Mouse (Mus musculus): ENCODE data around the gene Troap. TPM values are rescaled to one million over a fixed set of nuclear protein-coding genes. Genes with fewer than 3 reads are reported as not detected.

Troap gene
- polyA plus RNA-seq, 1 experiment = 18.6 TPM

DNA sequence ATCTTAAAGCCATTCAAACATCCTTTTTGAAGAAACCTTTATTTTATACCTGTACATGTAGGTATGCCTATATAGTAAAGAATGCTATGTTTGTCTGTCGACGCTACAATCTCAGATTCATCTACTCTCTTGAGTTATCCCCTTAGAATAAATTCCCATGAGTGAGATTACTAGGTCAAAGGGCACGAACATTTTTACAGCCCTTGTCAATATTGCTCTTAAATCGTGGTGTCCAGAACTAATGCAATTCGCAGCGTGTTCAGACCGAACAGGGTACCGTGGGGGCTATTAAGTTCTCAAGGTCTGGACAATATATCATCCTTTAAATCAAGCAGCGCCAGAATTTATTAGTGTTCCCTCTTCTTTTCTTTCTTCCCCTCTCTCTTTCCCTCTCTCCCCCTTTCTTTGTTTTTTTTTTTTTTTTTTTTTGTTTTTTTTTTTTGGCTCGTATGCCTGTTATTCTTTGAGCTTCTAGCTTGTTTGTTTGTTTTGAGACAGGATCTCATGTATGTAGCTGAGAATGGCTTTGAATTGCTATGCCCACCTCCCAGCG lies 38.5 kb downstream of the Troap start:
- TF ChIP-seq TCF3 (IDR thresholded peaks at IDR 0.05; ENCODE audit: insufficient read length, low read depth) = no peak
- TF ChIP-seq REST (IDR thresholded peaks at IDR 0.05; ENCODE audit: insufficient read depth, insufficient read length) = no peak
- Histone ChIP-seq H3K4me3 (no peak overlapping the region), H3ac (ENCODE audit: control insufficient read depth, insufficient read length) (no peak overlapping the region), H3K36me3 (ENCODE audit: control insufficient read depth, insufficient read depth) (no peaks in the 10 kb centered on the region), H3K79me2 (ENCODE audit: control insufficient read depth, insufficient read depth) (no peaks in the 10 kb centered on the region), H3K4me2 (ENCODE audit: low read depth) (peak overlapping the region; percentile 60), H3K27me3 (ENCODE audit: control insufficient read depth, insufficient read depth, insufficient read length) (no peaks in the 10 kb centered on the region)

DNA sequence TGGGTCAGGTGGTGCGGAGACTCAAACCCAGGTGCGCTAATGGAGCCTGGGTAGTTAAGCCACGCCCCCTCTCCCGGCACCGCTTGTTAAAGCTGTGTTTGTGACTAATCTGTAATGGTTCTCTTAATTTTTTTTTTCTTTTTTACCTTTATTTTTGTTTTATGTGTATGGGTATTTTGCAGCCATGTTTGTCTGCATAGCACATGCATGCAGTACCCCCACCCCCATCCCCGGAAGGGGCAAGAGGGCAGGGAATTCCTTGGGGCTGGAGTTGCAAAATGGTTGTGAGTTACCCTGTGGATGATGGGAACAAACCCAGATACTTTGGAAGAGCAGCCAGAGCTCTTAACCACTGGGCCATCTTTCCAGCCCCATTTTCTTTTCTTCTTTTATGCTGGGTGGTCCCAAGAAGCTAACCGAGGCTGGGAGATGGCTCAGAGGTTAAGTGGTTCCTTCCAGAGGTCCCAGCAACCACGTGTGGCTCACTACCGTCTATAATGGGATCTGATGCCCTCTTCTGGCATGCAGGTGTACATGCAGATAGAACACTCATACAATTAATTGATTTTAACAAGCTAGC lies 39.1 kb downstream of the Troap start:
- Histone ChIP-seq H3K27me3 (ENCODE audit: control insufficient read depth, insufficient read depth, insufficient read length) (no peaks in the 10 kb centered on the region), H3K4me3 (no peak overlapping the region), H3K36me3 (ENCODE audit: control insufficient read depth, insufficient read depth) (no peaks in the 10 kb centered on the region), H3ac (ENCODE audit: control insufficient read depth, insufficient read length) (no peak overlapping the region), H3K79me2 (ENCODE audit: control insufficient read depth, insufficient read depth) (no peaks in the 10 kb centered on the region), H3K4me2 (ENCODE audit: low read depth) (peak overlapping the region; percentile 60)
- TF ChIP-seq USF1 (IDR thresholded peaks at IDR 0.05; ENCODE audit: low read depth) (peak; percentile 65), POLR2A (IDR thresholded peaks at IDR 0.05; ENCODE audit: insufficient read length, low read depth) (no peak), MYOD1 (IDR thresholded peaks at IDR 0.05; ENCODE audit: control insufficient read depth in 1 of 3, insufficient read length in 2 of 3, low read depth in 2 of 3) (no peak), POLR2AphosphoS2 (IDR thresholded peaks at IDR 0.05; ENCODE audit: insufficient read length, low read depth) (no peak), TCF3 (IDR thresholded peaks at IDR 0.05; ENCODE audit: insufficient read length, low read depth) (no peak), REST (IDR thresholded peaks at IDR 0.05; ENCODE audit: insufficient read depth, insufficient read length) (no peak), SRF (IDR thresholded peaks at IDR 0.05; ENCODE audit: control insufficient read depth, insufficient read length, low read depth) (no peak), E2F4 (IDR thresholded peaks at IDR 0.05; ENCODE audit: insufficient read depth) (no peak)

DNA sequence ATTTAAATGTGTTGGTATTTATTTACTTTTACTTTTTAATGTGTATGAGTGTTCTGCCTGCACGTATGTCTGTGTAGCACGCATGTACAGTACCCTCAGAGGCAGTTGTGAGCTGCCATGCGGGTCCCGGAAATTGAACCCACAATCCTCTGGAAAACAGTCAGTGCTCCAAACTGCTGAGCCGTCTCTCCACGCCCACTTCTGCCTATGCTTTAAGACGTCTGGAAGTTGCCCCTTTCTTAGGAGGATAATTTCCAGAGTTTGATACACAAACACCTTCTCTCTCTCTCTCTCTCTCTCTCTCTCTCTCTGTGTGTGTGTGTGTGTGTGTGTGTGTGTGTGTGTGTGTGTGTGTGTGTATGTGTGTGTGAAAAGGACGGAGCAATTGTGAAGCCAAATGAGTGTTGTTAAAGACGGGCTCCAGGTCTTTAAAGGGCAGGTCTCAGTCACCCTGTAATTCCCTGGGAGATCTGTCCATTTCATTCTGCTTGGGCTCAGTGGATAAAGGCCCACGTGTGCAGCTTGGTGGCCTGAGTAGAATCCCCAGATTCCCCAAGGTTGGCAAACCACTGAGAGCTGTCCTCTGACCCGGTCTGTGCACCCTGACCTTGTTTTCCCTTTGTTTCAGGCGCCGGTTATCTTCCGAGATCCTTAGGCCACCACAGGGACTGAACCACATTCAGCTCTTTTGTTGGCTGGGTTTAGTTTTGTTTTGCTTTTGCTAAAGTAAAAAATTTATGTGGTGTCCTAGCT lies 40.1 kb downstream of the Troap start:
- no peaks in the 10 kb centered on the region for H3K27me3 ChIP-seq (ENCODE audit: control insufficient read depth, insufficient read depth, insufficient read length)
- no peaks in the 10 kb centered on the region for H3K36me3 ChIP-seq (ENCODE audit: control insufficient read depth, insufficient read depth)
- no peak overlapping the region for H3K4me2 ChIP-seq (ENCODE audit: low read depth)
- TF ChIP-seq POLR2A (IDR thresholded peaks at IDR 0.05; ENCODE audit: insufficient read length, low read depth) (no peak), E2F4 (IDR thresholded peaks at IDR 0.05; ENCODE audit: insufficient read depth) (no peak), TCF3 (IDR thresholded peaks at IDR 0.05; ENCODE audit: insufficient read length, low read depth) (no peak), MYOG (IDR thresholded peaks at IDR 0.05; ENCODE audit: control insufficient read depth in 1 of 3, insufficient read depth in 1 of 3, insufficient read length in 2 of 3, low read depth in 2 of 3) (no peak)
- no peaks in the 10 kb centered on the region for H3K79me2 ChIP-seq (ENCODE audit: control insufficient read depth, insufficient read depth)
- H3K4me3 ChIP-seq = no peak overlapping the region
- H3ac ChIP-seq (ENCODE audit: control insufficient read depth, insufficient read length) = no peak overlapping the region

DNA sequence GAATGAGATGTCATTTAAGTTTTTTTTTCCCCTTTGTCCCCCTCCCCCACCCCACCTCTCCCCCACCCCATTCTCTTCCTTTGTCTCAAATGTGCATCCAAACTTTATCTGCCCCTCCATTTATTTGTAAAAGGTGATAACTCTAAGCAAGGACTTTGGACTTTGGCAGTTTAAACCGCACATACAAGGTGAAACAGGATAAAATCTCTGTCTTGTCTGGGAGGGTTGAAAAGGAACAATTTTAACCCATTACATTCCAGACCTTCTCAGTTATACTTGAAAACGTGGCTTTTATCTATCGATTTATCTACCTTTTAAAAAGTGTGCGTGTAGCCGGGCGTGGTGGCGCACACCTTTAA lies 40.7 kb downstream of the Troap start:
- TF ChIP-seq POLR2A (IDR thresholded peaks at IDR 0.05; ENCODE audit: insufficient read length, low read depth) (no peak), REST (IDR thresholded peaks at IDR 0.05; ENCODE audit: insufficient read depth, insufficient read length) (no peak), SRF (IDR thresholded peaks at IDR 0.05; ENCODE audit: control insufficient read depth, insufficient read length, low read depth) (no peak), MAX (IDR thresholded peaks at IDR 0.05; ENCODE audit: low read depth) (no peak), POLR2AphosphoS2 (IDR thresholded peaks at IDR 0.05; ENCODE audit: insufficient read length, low read depth) (no peak), MYOD1 (IDR thresholded peaks at IDR 0.05; ENCODE audit: control insufficient read depth in 1 of 3, insufficient read length in 2 of 3, low read depth in 2 of 3) (no peak), USF1 (IDR thresholded peaks at IDR 0.05; ENCODE audit: low read depth) (no peak), TCF3 (IDR thresholded peaks at IDR 0.05; ENCODE audit: insufficient read length, low read depth) (no peak), E2F4 (IDR thresholded peaks at IDR 0.05; ENCODE audit: insufficient read depth) (no peak), CEBPB (IDR thresholded peaks at IDR 0.05; ENCODE audit: insufficient read depth, poor library complexity, severe bottlenecking) (no peak)
- no peaks in the 10 kb centered on the region for H3K36me3 ChIP-seq (ENCODE audit: control insufficient read depth, insufficient read depth)
- H3ac ChIP-seq (ENCODE audit: control insufficient read depth, insufficient read length) = no peak overlapping the region

DNA sequence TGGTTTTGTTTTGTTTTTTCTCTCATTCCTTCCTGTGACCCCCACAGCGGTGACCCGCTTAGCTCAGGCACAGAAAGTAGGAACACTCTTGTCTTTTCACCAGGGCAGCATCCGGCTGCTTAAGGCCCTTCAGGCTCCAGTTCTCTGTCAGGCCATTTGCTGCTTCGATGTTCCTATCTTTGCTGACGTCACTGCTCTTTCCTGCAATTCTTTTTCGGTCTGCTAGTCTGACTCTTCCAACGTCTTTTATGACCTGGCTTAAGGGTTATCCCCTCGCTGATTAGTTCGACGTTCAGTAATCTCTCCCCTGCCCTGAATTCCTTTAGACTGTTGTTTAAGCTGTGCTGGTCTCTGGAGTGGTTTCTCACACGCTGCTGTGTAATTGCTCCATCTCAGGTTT lies 42.2 kb downstream of the Troap start:
- Histone ChIP-seq H3K36me3 (ENCODE audit: control insufficient read depth, insufficient read depth) (no peaks in the 10 kb centered on the region), H3K27me3 (ENCODE audit: control insufficient read depth, insufficient read depth, insufficient read length) (no peaks in the 10 kb centered on the region), H3K4me2 (ENCODE audit: low read depth) (no peak overlapping the region), H3K4me3 (no peak overlapping the region), H3ac (ENCODE audit: control insufficient read depth, insufficient read length) (no peak overlapping the region), H3K79me2 (ENCODE audit: control insufficient read depth, insufficient read depth) (no peaks in the 10 kb centered on the region)
- TF ChIP-seq MAX (IDR thresholded peaks at IDR 0.05; ENCODE audit: low read depth) = no peak

More for the DNA sequence above, 40.7 kb downstream of the Troap start:
- H3K4me2 ChIP-seq (ENCODE audit: low read depth) = no peak overlapping the region
- no peak overlapping the region for H3K4me3 ChIP-seq
- H3K27me3 ChIP-seq (ENCODE audit: control insufficient read depth, insufficient read depth, insufficient read length) = no peaks in the 10 kb centered on the region
- H3K79me2 ChIP-seq (ENCODE audit: control insufficient read depth, insufficient read depth) = no peaks in the 10 kb centered on the region

DNA sequence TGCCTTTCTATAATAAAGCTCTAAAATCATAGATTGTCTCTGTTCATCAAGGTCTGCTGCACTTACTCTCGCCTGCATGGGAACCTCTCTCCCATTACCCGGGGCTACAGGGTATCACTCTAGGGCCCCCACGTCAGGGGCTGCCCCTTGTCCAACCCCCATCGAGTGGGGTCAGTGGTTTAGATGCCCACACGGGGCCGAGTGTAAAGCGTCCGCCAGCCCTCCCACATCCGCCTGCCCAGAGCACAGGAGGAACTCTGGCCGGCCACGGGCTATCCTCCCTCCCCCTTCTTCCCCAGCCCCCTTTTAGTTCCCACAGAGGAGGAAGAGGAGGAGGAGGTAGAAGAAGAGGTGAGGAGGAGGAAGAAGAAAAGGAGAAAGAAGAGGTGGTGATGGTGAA lies 46.4 kb downstream of the Troap start:
- H3K36me3 ChIP-seq (ENCODE audit: control insufficient read depth, insufficient read depth) = no peaks in the 10 kb centered on the region
- TF ChIP-seq MAX (IDR thresholded peaks at IDR 0.05; ENCODE audit: low read depth) (no peak), TCF3 (IDR thresholded peaks at IDR 0.05; ENCODE audit: insufficient read length, low read depth) (no peak), REST (IDR thresholded peaks at IDR 0.05; ENCODE audit: insufficient read depth, insufficient read length) (no peak), SRF (IDR thresholded peaks at IDR 0.05; ENCODE audit: control insufficient read depth, insufficient read length, low read depth) (no peak), MYOD1 (IDR thresholded peaks at IDR 0.05; ENCODE audit: control insufficient read depth in 1 of 3, insufficient read length in 2 of 3, low read depth in 2 of 3) (no peak), TCF12 (IDR thresholded peaks at IDR 0.05; ENCODE audit: insufficient read depth, poor library complexity, severe bottlenecking) (no peak), E2F4 (IDR thresholded peaks at IDR 0.05; ENCODE audit: insufficient read depth) (no peak), CEBPB (IDR thresholded peaks at IDR 0.05; ENCODE audit: insufficient read depth, poor library complexity, severe bottlenecking) (no peak), MYOG (IDR thresholded peaks at IDR 0.05; ENCODE audit: control insufficient read depth in 1 of 3, insufficient read depth in 1 of 3, insufficient read length in 2 of 3, low read depth in 2 of 3) (no peak), POLR2A (IDR thresholded peaks at IDR 0.05; ENCODE audit: insufficient read length, low read depth) (no peak), POLR2AphosphoS2 (IDR thresholded peaks at IDR 0.05; ENCODE audit: insufficient read length, low read depth) (no peak), USF1 (IDR thresholded peaks at IDR 0.05; ENCODE audit: low read depth) (no peak)
- H3K4me2 ChIP-seq (ENCODE audit: low read depth) = no peak overlapping the region
- no peak overlapping the region for H3ac ChIP-seq (ENCODE audit: control insufficient read depth, insufficient read length)
- H3K79me2 ChIP-seq (ENCODE audit: control insufficient read depth, insufficient read depth) = no peaks in the 10 kb centered on the region
- no peaks in the 10 kb centered on the region for H3K27me3 ChIP-seq (ENCODE audit: control insufficient read depth, insufficient read depth, insufficient read length)
- H3K4me3 ChIP-seq = no peak overlapping the region
